In the genomic region with DNA sequence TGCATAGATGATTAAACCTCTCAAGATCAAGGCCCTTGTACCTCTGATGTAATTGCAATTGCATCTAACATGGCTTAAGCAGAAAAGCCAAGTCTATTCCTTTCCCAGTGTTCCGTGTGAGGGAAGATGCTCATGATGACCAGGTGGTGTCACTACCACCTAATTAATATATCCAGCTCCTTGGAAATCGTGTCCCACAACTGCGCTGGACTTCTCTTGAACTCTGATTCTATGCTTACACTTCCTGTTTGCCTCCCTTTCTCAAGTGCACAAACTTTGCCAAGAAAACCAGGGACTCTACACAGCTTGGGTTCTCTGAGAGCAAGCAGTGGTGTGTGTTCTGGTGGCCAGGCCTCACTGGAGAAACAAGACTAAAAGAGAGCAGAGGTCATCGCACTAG, we compare ENCODE assay signal across 9 mouse cellular contexts. TPM values are rescaled to one million over a fixed set of nuclear protein-coding genes. Genes with fewer than 3 reads are reported as not detected.
A peak's percentile ranks its signal among the peaks of the same experiment; 100 is the strongest.
DNase-seq lines count a peak whose midpoint lies in the region; ATAC-seq and TF ChIP-seq lines count a peak whose summit lies in the region.
"Had no signal": no experiment of that assay in that cellular context is flagged by ENCODE, and none has a peak within 500 bp of the region (broad histone marks: within the 10 kb centered on the region; RNA-seq: fewer than 3 reads in every experiment).

No protein-coding gene starts in this region.

- no peak for ATAC-seq in hindbrain, embryonic 11.5 days (ENCODE audit: low FRiP score)
- no peak for ATAC-seq in hindbrain, embryonic 13.5 days (ENCODE audit: low FRiP score)

- no peak overlapping the region for H3K4me2 ChIP-seq in hindbrain, embryonic 11.5 days (replicated peaks; ENCODE audit: low read depth, low read length)
- no peak overlapping the region for H3K4me2 ChIP-seq in hindbrain, embryonic 13.5 days

- in situ Hi-C loops in ES-E14 (cut with MboI; ENCODE audit: low sequenced_read_pairs in 2 of 2, unreplicated experiment in 2 of 2) = loop anchor here in 1 of 2 experiments (5.0 to 25.0 kb wide), 2 partner anchors 105 to 285 kb away; no protein-coding TSS in a partner anchor

- no peaks in the 10 kb centered on the region for H3K4me1 ChIP-seq in hindbrain, embryonic 11.5 days (replicated peaks; ENCODE audit: control insufficient read depth, insufficient read depth, low read length)
- H3K4me1 ChIP-seq in hindbrain, embryonic 13.5 days (replicated peaks) = no peaks in the 10 kb centered on the region; the same call in 1 of the 2 replicates
- peaks cover 0 to 3% of the 10 kb centered on the region in 2 experiments; a peak in 3 of 4 replicates for H3K4me1 ChIP-seq in ES-E14 (ENCODE audit: control insufficient read depth in 2 of 2, insufficient read depth in 2 of 2, low read length in 2 of 2, poor library complexity in 1 of 2)

- peak; percentile 19 for DNase-seq in hindbrain, embryonic 11.5 days (ENCODE audit: low spot score)
- DNase-seq in ES-E14 (ENCODE audit: low read depth, low spot score) = no peak
- DNase-seq in cerebellum, adult 9-11 months = peak; percentile 15
- DNase-seq in kidney, adult 9 months = peak; percentile 75
- peak; percentile 41 for DNase-seq in retina, adult 2 months (ENCODE audit: low read depth, low spot score)
- no peak for DNase-seq in natural killer cell, adult 2 months (ENCODE audit: low spot score in 2 of 2)
- no peak for DNase-seq in thymus, postnatal 36 days

- no peaks in the 10 kb centered on the region for H3K27me3 ChIP-seq in hindbrain, embryonic 11.5 days (ENCODE audit: control insufficient read depth, insufficient read depth, low read length)
- no peaks in the 10 kb centered on the region for H3K27me3 ChIP-seq in hindbrain, embryonic 13.5 days

- no peak overlapping the region for H3K27ac ChIP-seq in hindbrain, embryonic 11.5 days (ENCODE audit: low read depth, low read length)
- no peak overlapping the region for H3K27ac ChIP-seq in hindbrain, embryonic 13.5 days
- no peak overlapping the region for H3K27ac ChIP-seq in ES-E14 (ENCODE audit: insufficient read depth, low read depth, low read length, poor library complexity, severe bottlenecking)

- H3K4me3 ChIP-seq in hindbrain, embryonic 11.5 days (ENCODE audit: low read depth, low read length) = no peak overlapping the region
- no peak overlapping the region for H3K4me3 ChIP-seq in hindbrain, embryonic 13.5 days
- H3K4me3 ChIP-seq in ES-E14 (ENCODE audit: insufficient read depth in 1 of 2, low read depth in 1 of 2, low read length in 2 of 2, poor library complexity in 1 of 2, severe bottlenecking in 1 of 2) = no peak overlapping the region
- H3K4me3 ChIP-seq: myocyte had no signal

- H3K9ac ChIP-seq in hindbrain, embryonic 11.5 days (ENCODE audit: low read depth, low read length) = no peak overlapping the region
- no peak overlapping the region for H3K9ac ChIP-seq in hindbrain, embryonic 13.5 days
- H3K9ac ChIP-seq in ES-E14 (ENCODE audit: insufficient read depth, low read depth, low read length, poor library complexity, severe bottlenecking) = no peak overlapping the region

- H3K36me3 ChIP-seq in hindbrain, embryonic 11.5 days (ENCODE audit: control insufficient read depth, insufficient read depth, low read length) = no peaks in the 10 kb centered on the region
- no peaks in the 10 kb centered on the region for H3K36me3 ChIP-seq in hindbrain, embryonic 13.5 days
- H3K36me3 ChIP-seq in ES-E14 (ENCODE audit: control insufficient read depth, insufficient read depth, low read length, poor library complexity, severe bottlenecking) = no peaks in the 10 kb centered on the region

- H3K9me3 ChIP-seq in hindbrain, embryonic 11.5 days (ENCODE audit: control insufficient read depth, low read length) = no peaks in the 10 kb centered on the region
- H3K9me3 ChIP-seq in hindbrain, embryonic 13.5 days = no peaks in the 10 kb centered on the region
- no peaks in the 10 kb centered on the region for H3K9me3 ChIP-seq in ES-E14 (ENCODE audit: control insufficient read depth, insufficient read depth, low read depth, low read length)

- 38% methylated on average over 4 of the region's 4 CpGs for WGBS in hindbrain, embryonic 11.5 days
- 34% methylated on average over 4 of the region's 4 CpGs for WGBS in hindbrain, embryonic 13.5 days

TF ChIP-seq in ES-E14, 5 proteins besides CTCF, POLR2A, EP300 and RAD21:
- TF ChIP-seq CHD2 (IDR thresholded peaks at IDR 0.05; ENCODE audit: low read depth, low read length) (no peak), ZC3H11A (IDR thresholded peaks at IDR 0.05; ENCODE audit: borderline replicate concordance, low read depth, low read length) (peak; percentile 72; the same call in 1 of the 2 replicates), MAFK (IDR thresholded peaks at IDR 0.05; ENCODE audit: insufficient read depth, low read depth, low read length) (no peak), HCFC1 (IDR thresholded peaks at IDR 0.05; ENCODE audit: borderline replicate concordance, insufficient read depth, low read length) (no peak), ZNF384 (IDR thresholded peaks at IDR 0.05; ENCODE audit: low read depth, low read length) (no peak)

RNA-seq across cellular contexts. Expression of a gene that starts 58.0 kb away (rescaled TPM):
- 1.2 TPM in 2 replicates for polyA plus RNA-seq in hindbrain, embryonic 11.5 days (2014; fragmentation: Nextera tagmentation; extraction: Ambion mirVana)
- 22.1 and 23.0 TPM in 2 replicates for polyA plus RNA-seq in hindbrain, embryonic 13.5 days (2015; fragmentation: Nextera tagmentation; extraction: Ambion mirVana)
- total RNA-seq in ES-E14 (2012; rRNA removed) = 5.0 and 7.9 TPM in 2 replicates
- polyA plus RNA-seq: myocyte had no signal

Comparison
In these comparisons a context has a peak if more than half of its experiments do, and no peak if none do; other contexts are left out.
1. RNA of a gene that starts 58.0 kb away (polyA plus RNA-seq): 22.1 to 23.0 TPM in hindbrain, embryonic 13.5 days; 1.2 TPM in hindbrain, embryonic 11.5 days; every median in the first group is over 10 times any median in the second.
2. DNase-seq: peak in hindbrain, embryonic 11.5 days (single experiment), cerebellum, adult 9-11 months (single experiment), kidney, adult 9 months (single experiment) and retina, adult 2 months (single experiment); none in ES-E14 (single experiment), natural killer cell, adult 2 months (0 of 2) and thymus, postnatal 36 days (0 of 2).